ENCODE assay signal across 8 mouse cellular contexts in the genomic region with DNA sequence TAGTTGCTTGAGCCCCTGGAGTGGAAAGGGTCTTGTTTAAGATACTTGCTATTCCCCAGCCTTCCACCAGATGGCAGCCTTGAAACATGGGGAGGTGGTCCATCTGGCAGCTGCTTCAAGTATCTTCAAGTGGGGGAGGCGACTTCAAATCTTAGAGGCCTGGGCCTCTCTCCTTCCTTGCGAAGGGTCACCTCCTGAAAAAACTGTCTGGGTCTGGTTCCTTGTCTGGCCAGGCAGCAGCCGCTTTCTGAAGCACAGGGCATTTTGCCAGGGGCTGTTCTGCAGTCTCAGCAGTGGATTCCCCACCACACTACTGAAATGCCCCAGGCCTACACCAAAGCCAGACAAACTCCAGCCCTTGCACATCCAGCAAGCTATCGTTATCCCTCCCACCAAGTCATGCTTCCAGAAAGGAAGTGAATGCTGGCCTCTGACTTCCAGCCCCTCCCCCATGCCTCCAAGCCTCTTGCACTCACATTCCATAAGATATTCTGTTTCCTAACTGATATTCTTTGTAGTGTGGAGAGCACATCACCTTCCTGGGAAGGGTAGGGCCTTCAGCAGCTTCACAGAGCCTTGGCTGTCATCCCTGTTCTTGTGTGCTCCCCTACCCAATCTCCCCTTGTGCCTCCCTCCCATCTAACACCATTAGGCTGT. TPM values are rescaled to one million over a fixed set of nuclear protein-coding genes. Genes with fewer than 3 reads are reported as not detected.
DNase-seq lines count a peak whose midpoint lies in the region; ATAC-seq and TF ChIP-seq lines count a peak whose summit lies in the region.

No protein-coding gene starts in this region.

- H3K4me1 ChIP-seq in MEL (ENCODE audit: control insufficient read depth in 1 of 2, insufficient read depth in 2 of 2, low read length in 2 of 2): no peaks in the 10 kb centered on the region
- H3K4me1 ChIP-seq in hindbrain, embryonic 13.5 days (replicated peaks): peaks cover 8% of the 10 kb centered on the region
- no peaks in the 10 kb centered on the region for H3K4me1 ChIP-seq in lung, postnatal 0 days (ENCODE audit: insufficient read depth, low read depth, low read length)

- H3K9me3 ChIP-seq in MEL (replicated peaks; ENCODE audit: insufficient read depth, low read length): no peaks in the 10 kb centered on the region
- H3K9me3 ChIP-seq in hindbrain, embryonic 13.5 days: no peaks in the 10 kb centered on the region
- no peaks in the 10 kb centered on the region for H3K9me3 ChIP-seq in lung, postnatal 0 days (ENCODE audit: low read length)

- TF ChIP-seq EP300 in MEL (IDR thresholded peaks at IDR 0.05; ENCODE audit: low read depth in 1 of 2, low read length in 2 of 2): no peak
- TF ChIP-seq EP300 in lung, postnatal 0 days (IDR thresholded peaks at IDR 0.05): peak; percentile 40; the same call in 1 of the 2 replicates

- no peak overlapping the region for H3K4me2 ChIP-seq in hindbrain, embryonic 13.5 days
- H3K4me2 ChIP-seq in lung, postnatal 0 days (replicated peaks; ENCODE audit: low read depth, low read length): no peak overlapping the region

- peak; percentile 63; the same call in 1 of the 2 replicates for ATAC-seq in hindbrain, embryonic 13.5 days (ENCODE audit: low FRiP score)
- peak; percentile 89 for ATAC-seq in lung, postnatal 0 days

- H3K27me3 ChIP-seq in MEL (ENCODE audit: control insufficient read depth in 1 of 2, insufficient read depth in 2 of 2, low read length in 2 of 2): no peaks in the 10 kb centered on the region
- H3K27me3 ChIP-seq in hindbrain, embryonic 13.5 days: 0 out of 2 replicates have a peak, but pooled peaks cover 4% of the 10 kb centered on the region
- H3K27me3 ChIP-seq in lung, postnatal 0 days (replicated peaks; ENCODE audit: insufficient read depth, low read length): no peaks in the 10 kb centered on the region

- TF ChIP-seq RAD21 in MEL (IDR thresholded peaks at IDR 0.05; ENCODE audit: low read depth, low read length): peak; percentile 38

- H3K27ac ChIP-seq in MEL (ENCODE audit: control insufficient read depth, low read depth, low read length): no peak overlapping the region
- peak overlapping the region; percentile 52 for H3K27ac ChIP-seq in hindbrain, embryonic 13.5 days
- H3K27ac ChIP-seq in lung, postnatal 0 days (ENCODE audit: low read length): peak overlapping the region; percentile 67

- DNase-seq in MEL (ENCODE audit: low read depth, low spot score): peak; percentile 23
- DNase-seq in cerebellum, adult 9-10 months: peak; percentile 46
- DNase-seq in frontal cortex, postnatal 14 days (ENCODE audit: low spot score in 2 of 2): peak; percentile 72 to 73
- peak; percentile 78 to 80 for DNase-seq in layer of hippocampus, postnatal 14 days (ENCODE audit: low spot score in 2 of 2)
- peak; percentile 94 for DNase-seq in lung, postnatal 0 days (ENCODE audit: low spot score)
- DNase-seq in retina, postnatal 7 days (ENCODE audit: low read depth, low spot score): peak; percentile 57
- peak; percentile 33 for DNase-seq in urinary bladder, postnatal 10 days (ENCODE audit: low spot score)

- TF ChIP-seq POLR2A in MEL (IDR thresholded peaks at IDR 0.05; ENCODE audit: control insufficient read depth in 1 of 2, insufficient read depth in 1 of 2, low read depth in 1 of 2, low read length in 2 of 2, poor library complexity in 1 of 2): no peak

- peak; percentile 45 to 59 (median 57) for TF ChIP-seq CTCF in MEL (IDR thresholded peaks at IDR 0.05 in 2 of 3, conservative IDR thresholded peaks at IDR 0.05 in 1 of 3; ENCODE audit: control insufficient read depth in 1 of 3, insufficient read depth in 1 of 3, low read depth in 2 of 3, low read length in 3 of 3, poor library complexity in 1 of 3, severe bottlenecking in 1 of 3)
- peak; percentile 96 for TF ChIP-seq CTCF in lung, postnatal 0 days (IDR thresholded peaks at IDR 0.05)

- no peaks in the 10 kb centered on the region for H3K79me2 ChIP-seq in MEL (ENCODE audit: control insufficient read depth, insufficient read depth, low read length, poor library complexity)

- no peak overlapping the region for H3K9ac ChIP-seq in MEL (ENCODE audit: control insufficient read depth, low read depth, low read length, poor library complexity, severe bottlenecking)
- 0 out of 2 replicates have a peak overlapping the region, but pooled peaks have one; percentile 51 for H3K9ac ChIP-seq in hindbrain, embryonic 13.5 days
- no peak overlapping the region for H3K9ac ChIP-seq in lung, postnatal 0 days (replicated peaks; ENCODE audit: low read depth)

- 20% methylated on average over 4 of the region's 4 CpGs for WGBS in hindbrain, embryonic 13.5 days
- WGBS in lung, postnatal 0 days: 3% methylated on average over 4 of the region's 4 CpGs

- no peak overlapping the region for H3K4me3 ChIP-seq in MEL (ENCODE audit: control insufficient read depth in 1 of 2, insufficient read depth in 1 of 2, low read depth in 2 of 2, low read length in 2 of 2)
- no peak overlapping the region for H3K4me3 ChIP-seq in hindbrain, embryonic 13.5 days
- H3K4me3 ChIP-seq in lung, postnatal 0 days (ENCODE audit: low read depth, low read length): no peak overlapping the region

- H3K36me3 ChIP-seq in MEL (ENCODE audit: control insufficient read depth in 1 of 2, insufficient read depth in 2 of 2, low read length in 2 of 2): no peaks in the 10 kb centered on the region
- no peaks in the 10 kb centered on the region for H3K36me3 ChIP-seq in hindbrain, embryonic 13.5 days
- H3K36me3 ChIP-seq in lung, postnatal 0 days (ENCODE audit: insufficient read depth, low read length): no peaks in the 10 kb centered on the region

TF ChIP-seq in MEL, 35 proteins besides CTCF, POLR2A, EP300 and RAD21:
- TF ChIP-seq SMC3 (IDR thresholded peaks at IDR 0.05; ENCODE audit: low read depth, low read length) (peak; percentile 34), POLR2AphosphoS5 (IDR thresholded peaks at IDR 0.05; ENCODE audit: borderline replicate concordance, low read depth, low read length) (no peak)

RNA-seq across cellular contexts. Expression of a gene that starts 48.1 kb away (rescaled TPM):
- 65.4 and 103 TPM in 2 replicates for total RNA-seq in MEL (2012; rRNA removed)
- 10 to 100 TPM in 1 of 2 experiments, not detected in 1; 86.7 TPM for polyA plus RNA-seq in MEL (2012; ENCODE audit: insufficient read depth in 1 of 2, insufficient read length in 2 of 2, low read depth in 1 of 2, low replicate concordance in 2 of 2, missing spikeins in 1 of 2)
- polyA plus RNA-seq in hindbrain, embryonic 13.5 days (2015; fragmentation: Nextera tagmentation; extraction: Ambion mirVana): 164 and 178 TPM in 2 replicates
- total RNA-seq in layer of hippocampus, postnatal 14 days (2021): 100 to 1,000 TPM; 110 to 112 TPM
- 79.7 and 93.3 TPM in 2 replicates for polyA plus RNA-seq in lung, postnatal 0 days (2015; fragmentation: Nextera tagmentation; extraction: Ambion mirVana)

Comparison
In these comparisons a context has a peak if more than half of its experiments do, and no peak if none do; other contexts are left out.
1. DNase-seq: peak in every context shown above with its lines; median percentile 94 in lung, postnatal 0 days; 79 in layer of hippocampus, postnatal 14 days; 72 in frontal cortex, postnatal 14 days; 57 in retina, postnatal 7 days; 46 in cerebellum, adult 9-10 months; 33 in urinary bladder, postnatal 10 days; 23 in MEL.